Mouse (Mus musculus) MEL (cell line): ENCODE data around the gene Nos1ap.

Source experiments
- CTCF ChIP-seq, 3 experiments: IDR thresholded peaks in 2 of 3; conservative IDR thresholded peaks in 1 of 3; 2 replicates each; pipeline ENCODE4 v1.5.1; 2011 to 2012; ENCODE audit warnings: low read length in 3 of 3, low read depth in 2 of 3, mild to moderate bottlenecking in 2 of 3, improper control_type of control experiment in 1 of 3, inconsistent platforms in 1 of 3, mixed read lengths in 1 of 3, moderate library complexity in 1 of 3; ENCODE audit not compliant: control insufficient read depth in 1 of 3, insufficient read depth in 1 of 3, poor library complexity in 1 of 3, severe bottlenecking in 1 of 3
- MAX ChIP-seq: IDR thresholded peaks from 2 replicates; pipeline ENCODE4 v1.6.1; 2011; ENCODE audit warnings: low read length, improper control_type of control experiment
- MYB ChIP-seq: IDR thresholded peaks from 2 replicates; pipeline ENCODE4 v1.6.1; 2011; ENCODE audit warnings: mild to moderate bottlenecking, low read depth, low read length, improper control_type of control experiment
- NELFE ChIP-seq: IDR thresholded peaks from 2 replicates; pipeline ENCODE4 v1.6.1; 2011; ENCODE audit warnings: low read depth, low read length, improper control_type of control experiment
- POLR2A ChIP-seq, 2 experiments: IDR thresholded peaks; 2 replicates each; pipeline ENCODE4 v1.6.1; 2011 to 2012; ENCODE audit warnings: low read length in 2 of 2, mild to moderate bottlenecking in 2 of 2, control low read depth in 1 of 2, improper control_type of control experiment in 1 of 2, low read depth in 1 of 2, moderate library complexity in 1 of 2; ENCODE audit not compliant: control insufficient read depth in 1 of 2, insufficient read depth in 1 of 2, poor library complexity in 1 of 2
- RCOR1 ChIP-seq: IDR thresholded peaks from 2 replicates; pipeline ENCODE4 v1.6.1; 2012; ENCODE audit warnings: low read depth, mild to moderate bottlenecking, inconsistent platforms, low read length, improper control_type of control experiment
- TAL1 ChIP-seq: IDR thresholded peaks from 2 replicates; pipeline ENCODE4 v1.6.1; 2012; ENCODE audit warnings: mild to moderate bottlenecking, inconsistent platforms, low read length, moderate library complexity, mixed read lengths
- TCF12 ChIP-seq: IDR thresholded peaks from 2 replicates; pipeline ENCODE4 v1.6.1; 2014; ENCODE audit warnings: low read depth, mild to moderate bottlenecking, inconsistent platforms, low read length, improper control_type of control experiment, moderate library complexity
- ZNF384 ChIP-seq: IDR thresholded peaks from 2 replicates; pipeline ENCODE4 v1.6.1; 2012; ENCODE audit warnings: low read depth, mild to moderate bottlenecking, inconsistent platforms, low read length, improper control_type of control experiment

GRCm38 (mm10) chr1:170477636-170478600, 111.7 kb downstream of the Nos1ap start:
- TF ChIP-seq RCOR1 (no peak), POLR2A (IDR thresholded peaks at IDR 0.05; ENCODE audit: control insufficient read depth in 1 of 2, insufficient read depth in 1 of 2, low read depth in 1 of 2, low read length in 2 of 2, poor library complexity in 1 of 2) (no peak), ZNF384 (no peak), TAL1 (no peak), TCF12 (no peak), NELFE (no peak), MAX (no peak), MYB (no peak), CTCF (IDR thresholded peaks at IDR 0.05 in 2 of 3, conservative IDR thresholded peaks at IDR 0.05 in 1 of 3; ENCODE audit: control insufficient read depth in 1 of 3, insufficient read depth in 1 of 3, low read depth in 2 of 3, low read length in 3 of 3, poor library complexity in 1 of 3, severe bottlenecking in 1 of 3) (no peak)
